Mouse (Mus musculus): ENCODE data around the gene Fuca1. TPM values are rescaled to one million over a fixed set of nuclear protein-coding genes. Genes with fewer than 3 reads are reported as not detected.
A peak's percentile ranks its signal among the peaks of the same experiment; 100 is the strongest.

Fuca1 gene
- polyA plus RNA-seq, 1 experiment from 2014 or later = 93.3 TPM

DNA sequence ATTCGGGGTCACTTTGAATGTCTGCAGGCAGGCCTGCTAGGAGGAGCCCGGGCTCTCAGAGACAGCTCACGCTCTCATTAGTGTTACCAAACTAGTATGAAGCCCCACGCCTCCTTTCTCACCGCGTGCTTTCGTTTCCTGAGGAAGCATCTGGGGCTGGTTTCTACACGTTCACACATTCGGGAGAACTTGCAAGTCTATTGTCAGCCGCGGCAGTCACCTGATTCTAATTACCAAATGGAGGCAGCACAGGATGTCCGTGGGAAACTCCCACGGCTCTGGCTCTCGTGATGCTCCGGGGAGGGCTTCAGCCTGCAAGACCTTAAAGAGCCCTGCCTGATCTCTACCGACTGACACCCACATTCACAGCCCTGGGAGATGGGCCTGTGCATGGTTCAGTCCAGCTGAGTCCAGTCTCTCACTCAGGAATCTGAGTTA, 43.9 kb upstream of the Fuca1 start:
- Histone ChIP-seq H3K27ac (ENCODE audit: low read length) (peak overlapping the region; percentile 63), H3K9me3 (ENCODE audit: control insufficient read depth, low read depth, low read length) (no peaks in the 10 kb centered on the region), H3K9ac (replicated peaks; ENCODE audit: low read depth, low read length) (no peak overlapping the region), H3K4me2 (replicated peaks; ENCODE audit: low read depth, low read length) (peak overlapping the region; percentile 43), H3K36me3 (ENCODE audit: control insufficient read depth, insufficient read depth, low read length) (peaks cover 7% of the 10 kb centered on the region), H3K4me1 (ENCODE audit: control insufficient read depth, insufficient read depth, low read length) (peaks cover 34% of the 10 kb centered on the region), H3K27me3 (ENCODE audit: control insufficient read depth, insufficient read depth, low read length) (no peaks in the 10 kb centered on the region), H3K4me3 (ENCODE audit: low read depth, low read length) (0 out of 2 replicates have a peak overlapping the region, but pooled peaks have one; percentile 2)
- no peak for ATAC-seq (ENCODE audit: insufficient number of reproducible peaks, insufficient read depth, low FRiP score, low read depth)
- WGBS = 2% methylated on average over 16 of the region's 16 CpGs

DNA sequence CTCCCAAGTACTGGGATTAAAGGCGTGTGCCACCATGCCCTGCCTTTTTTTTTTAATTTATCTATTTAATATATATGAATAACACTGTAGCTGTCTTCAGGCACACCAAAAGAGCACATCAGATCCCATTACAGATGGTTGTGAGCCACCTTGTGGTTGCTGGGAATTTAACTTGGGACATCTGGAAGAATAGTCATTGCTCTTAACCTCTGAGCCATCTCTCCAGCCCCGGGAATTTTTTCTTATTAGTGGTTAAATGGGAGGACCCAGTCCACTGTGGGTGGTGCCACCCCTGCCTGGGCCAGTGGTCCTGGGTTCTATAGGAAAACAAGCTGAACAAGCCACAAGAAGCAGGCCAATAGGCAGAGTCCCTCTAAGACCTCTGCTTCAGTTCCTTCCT, 42.8 kb upstream of the Fuca1 start:
- Histone ChIP-seq H3K27ac (ENCODE audit: low read length) (no peak overlapping the region), H3K36me3 (ENCODE audit: control insufficient read depth, insufficient read depth, low read length) (no peaks in the 10 kb centered on the region), H3K4me3 (ENCODE audit: low read depth, low read length) (no peak overlapping the region), H3K9ac (replicated peaks; ENCODE audit: low read depth, low read length) (no peak overlapping the region), H3K9me3 (ENCODE audit: control insufficient read depth, low read depth, low read length) (no peaks in the 10 kb centered on the region), H3K27me3 (ENCODE audit: control insufficient read depth, insufficient read depth, low read length) (no peaks in the 10 kb centered on the region), H3K4me2 (replicated peaks; ENCODE audit: low read depth, low read length) (no peak overlapping the region), H3K4me1 (ENCODE audit: control insufficient read depth, insufficient read depth, low read length) (peaks cover 29% of the 10 kb centered on the region)
- 56% methylated on average over 2 of the region's 2 CpGs for WGBS
- no peak for ATAC-seq (ENCODE audit: insufficient number of reproducible peaks, insufficient read depth, low FRiP score, low read depth)

DNA sequence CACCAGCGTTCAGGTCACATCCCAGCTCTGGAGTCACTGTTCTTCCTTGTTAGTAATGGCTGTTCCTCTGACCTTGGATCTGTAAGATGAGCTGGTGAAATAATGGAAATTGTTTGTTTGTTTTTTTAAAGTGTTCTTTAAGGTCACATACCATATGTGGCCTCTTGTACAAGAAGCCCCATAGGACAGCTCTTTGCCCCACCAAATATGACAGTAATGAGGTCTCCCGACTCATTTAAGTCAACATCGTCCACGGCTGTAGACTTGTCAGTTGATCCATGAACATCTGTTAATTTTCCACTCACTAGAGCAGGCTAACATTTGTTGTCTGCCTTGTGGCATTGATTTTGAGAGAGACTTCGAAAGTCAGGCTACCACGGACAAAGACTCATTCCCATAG, 41.5 kb upstream of the Fuca1 start:
- Histone ChIP-seq H3K9ac (replicated peaks; ENCODE audit: low read depth, low read length) (no peak overlapping the region), H3K36me3 (ENCODE audit: control insufficient read depth, insufficient read depth, low read length) (no peaks in the 10 kb centered on the region), H3K9me3 (ENCODE audit: control insufficient read depth, low read depth, low read length) (no peaks in the 10 kb centered on the region), H3K27ac (ENCODE audit: low read length) (no peak overlapping the region), H3K4me2 (replicated peaks; ENCODE audit: low read depth, low read length) (no peak overlapping the region), H3K4me3 (ENCODE audit: low read depth, low read length) (no peak overlapping the region), H3K27me3 (ENCODE audit: control insufficient read depth, insufficient read depth, low read length) (no peaks in the 10 kb centered on the region), H3K4me1 (ENCODE audit: control insufficient read depth, insufficient read depth, low read length) (peaks cover 29% of the 10 kb centered on the region)
- WGBS = 60% methylated on average over 6 of the region's 6 CpGs
- no peak for ATAC-seq (ENCODE audit: insufficient number of reproducible peaks, insufficient read depth, low FRiP score, low read depth)

DNA sequence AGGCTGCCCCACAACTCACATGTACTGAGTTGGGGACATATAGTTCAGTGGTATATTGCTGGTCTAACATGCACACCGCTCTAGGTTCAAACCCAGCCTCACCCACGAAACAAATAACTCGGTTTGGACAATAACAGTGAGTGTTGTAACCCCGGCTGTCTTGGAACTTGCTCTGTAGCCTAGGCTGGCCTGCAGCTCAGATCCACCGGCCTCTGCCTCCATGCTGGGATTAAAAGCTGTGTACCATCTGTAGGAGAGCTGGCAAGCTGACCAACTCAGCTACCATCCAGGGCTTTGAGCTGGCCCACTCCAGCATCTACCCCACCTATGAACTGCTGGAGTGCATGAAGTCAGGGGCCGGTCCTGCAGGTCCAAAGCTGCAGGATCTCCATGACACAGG, 40.5 kb upstream of the Fuca1 start:
- Histone ChIP-seq H3K4me1 (ENCODE audit: control insufficient read depth, insufficient read depth, low read length) (peaks cover 20% of the 10 kb centered on the region), H3K27ac (ENCODE audit: low read length) (no peak overlapping the region), H3K27me3 (ENCODE audit: control insufficient read depth, insufficient read depth, low read length) (no peaks in the 10 kb centered on the region), H3K36me3 (ENCODE audit: control insufficient read depth, insufficient read depth, low read length) (no peaks in the 10 kb centered on the region), H3K4me2 (replicated peaks; ENCODE audit: low read depth, low read length) (no peak overlapping the region), H3K9ac (replicated peaks; ENCODE audit: low read depth, low read length) (no peak overlapping the region), H3K4me3 (ENCODE audit: low read depth, low read length) (no peak overlapping the region), H3K9me3 (ENCODE audit: control insufficient read depth, low read depth, low read length) (no peaks in the 10 kb centered on the region)
- WGBS = 97% methylated on average over 6 of the region's 6 CpGs
- no peak for ATAC-seq (ENCODE audit: insufficient number of reproducible peaks, insufficient read depth, low FRiP score, low read depth)

DNA sequence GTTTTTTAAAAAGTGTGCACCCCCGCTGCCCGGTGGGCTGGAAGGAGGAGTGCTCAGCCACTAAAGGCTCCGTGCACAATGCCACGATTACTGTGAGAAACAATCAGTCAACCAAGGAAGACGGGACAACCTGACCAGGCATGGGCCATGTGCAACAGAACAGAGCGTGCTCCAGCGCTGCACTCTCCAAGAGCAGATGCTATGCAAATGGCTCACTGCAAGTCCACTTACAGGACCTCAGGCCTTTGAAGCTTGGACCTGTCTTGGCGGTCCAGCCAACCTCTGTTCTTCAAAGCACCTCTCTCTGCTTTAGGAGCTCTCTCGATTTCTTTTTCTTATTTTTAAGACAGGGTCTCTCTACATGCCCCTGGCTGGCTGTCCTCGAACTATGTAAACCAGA, 40.0 kb upstream of the Fuca1 start:
- H3K36me3 ChIP-seq (ENCODE audit: control insufficient read depth, insufficient read depth, low read length) = no peaks in the 10 kb centered on the region
- H3K4me3 ChIP-seq (ENCODE audit: low read depth, low read length) = no peak overlapping the region
- H3K27me3 ChIP-seq (ENCODE audit: control insufficient read depth, insufficient read depth, low read length) = no peaks in the 10 kb centered on the region
- no peak overlapping the region for H3K4me2 ChIP-seq (replicated peaks; ENCODE audit: low read depth, low read length)
- H3K4me1 ChIP-seq (ENCODE audit: control insufficient read depth, insufficient read depth, low read length) = peaks cover 15% of the 10 kb centered on the region
- no peaks in the 10 kb centered on the region for H3K9me3 ChIP-seq (ENCODE audit: control insufficient read depth, low read depth, low read length)
- WGBS = 84% methylated on average over 10 of the region's 10 CpGs
- ATAC-seq (ENCODE audit: insufficient number of reproducible peaks, insufficient read depth, low FRiP score, low read depth) = no peak
- H3K27ac ChIP-seq (ENCODE audit: low read length) = no peak overlapping the region
- no peak overlapping the region for H3K9ac ChIP-seq (replicated peaks; ENCODE audit: low read depth, low read length)

DNA sequence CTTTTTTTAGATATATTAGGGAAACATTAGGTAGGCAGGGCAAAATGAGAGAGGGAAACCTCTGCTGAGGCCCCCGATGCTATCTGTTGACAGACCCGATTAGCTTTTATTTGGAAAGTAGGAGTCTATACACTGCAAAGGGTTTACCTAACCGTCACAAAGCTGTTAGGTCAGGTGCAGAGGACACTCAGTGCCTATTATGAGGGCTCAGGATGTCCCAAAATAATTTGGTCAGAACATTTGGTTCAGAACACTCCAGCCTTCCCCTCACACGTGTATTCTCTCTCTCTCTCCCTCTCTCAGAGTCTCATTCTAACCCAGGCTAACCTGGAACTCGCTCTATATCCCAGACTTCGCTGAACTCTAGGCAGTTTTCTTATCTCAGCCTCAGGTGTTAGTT, 38.5 kb upstream of the Fuca1 start:
- ATAC-seq (ENCODE audit: insufficient number of reproducible peaks, insufficient read depth, low FRiP score, low read depth) = no peak
- no peaks in the 10 kb centered on the region for H3K27me3 ChIP-seq (ENCODE audit: control insufficient read depth, insufficient read depth, low read length)
- no peaks in the 10 kb centered on the region for H3K36me3 ChIP-seq (ENCODE audit: control insufficient read depth, insufficient read depth, low read length)
- H3K4me2 ChIP-seq (replicated peaks; ENCODE audit: low read depth, low read length) = no peak overlapping the region
- H3K4me1 ChIP-seq (ENCODE audit: control insufficient read depth, insufficient read depth, low read length) = peaks cover 1% of the 10 kb centered on the region
- no peak overlapping the region for H3K4me3 ChIP-seq (ENCODE audit: low read depth, low read length)
- H3K9me3 ChIP-seq (ENCODE audit: control insufficient read depth, low read depth, low read length) = no peaks in the 10 kb centered on the region
- no peak overlapping the region for H3K9ac ChIP-seq (replicated peaks; ENCODE audit: low read depth, low read length)
- 69% methylated on average over 6 of the region's 6 CpGs for WGBS
- H3K27ac ChIP-seq (ENCODE audit: low read length) = no peak overlapping the region

DNA sequence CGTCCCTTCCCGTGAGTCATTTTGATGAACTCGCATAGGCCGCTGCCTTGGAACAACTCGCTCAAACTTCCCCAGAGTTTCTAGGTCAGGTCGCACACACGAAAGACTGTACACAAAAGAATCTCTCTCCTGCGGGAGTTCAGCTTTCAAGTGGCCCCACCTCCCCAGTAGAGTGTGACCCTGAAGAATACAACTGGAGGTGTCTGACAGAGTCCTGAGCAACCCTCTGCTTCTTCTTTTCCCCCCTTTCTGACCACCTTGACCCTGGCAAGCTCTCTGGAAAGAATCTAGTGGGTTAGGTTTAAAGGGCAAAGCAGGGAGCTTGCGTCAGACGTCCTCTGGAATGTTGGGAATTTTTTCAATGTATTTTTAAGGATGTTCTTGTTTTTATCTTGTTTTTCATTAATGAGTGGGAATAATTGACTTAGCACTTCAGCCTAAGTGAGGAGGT, 37.1 kb upstream of the Fuca1 start:
- Histone ChIP-seq H3K9ac (replicated peaks; ENCODE audit: low read depth, low read length) (no peak overlapping the region), H3K4me3 (ENCODE audit: low read depth, low read length) (no peak overlapping the region), H3K4me2 (replicated peaks; ENCODE audit: low read depth, low read length) (no peak overlapping the region), H3K36me3 (ENCODE audit: control insufficient read depth, insufficient read depth, low read length) (no peaks in the 10 kb centered on the region), H3K27me3 (ENCODE audit: control insufficient read depth, insufficient read depth, low read length) (no peaks in the 10 kb centered on the region), H3K4me1 (ENCODE audit: control insufficient read depth, insufficient read depth, low read length) (no peaks in the 10 kb centered on the region), H3K9me3 (ENCODE audit: control insufficient read depth, low read depth, low read length) (no peaks in the 10 kb centered on the region), H3K27ac (ENCODE audit: low read length) (no peak overlapping the region)
- no peak for ATAC-seq (ENCODE audit: insufficient number of reproducible peaks, insufficient read depth, low FRiP score, low read depth)
- WGBS = 22% methylated on average over 10 of the region's 10 CpGs

DNA sequence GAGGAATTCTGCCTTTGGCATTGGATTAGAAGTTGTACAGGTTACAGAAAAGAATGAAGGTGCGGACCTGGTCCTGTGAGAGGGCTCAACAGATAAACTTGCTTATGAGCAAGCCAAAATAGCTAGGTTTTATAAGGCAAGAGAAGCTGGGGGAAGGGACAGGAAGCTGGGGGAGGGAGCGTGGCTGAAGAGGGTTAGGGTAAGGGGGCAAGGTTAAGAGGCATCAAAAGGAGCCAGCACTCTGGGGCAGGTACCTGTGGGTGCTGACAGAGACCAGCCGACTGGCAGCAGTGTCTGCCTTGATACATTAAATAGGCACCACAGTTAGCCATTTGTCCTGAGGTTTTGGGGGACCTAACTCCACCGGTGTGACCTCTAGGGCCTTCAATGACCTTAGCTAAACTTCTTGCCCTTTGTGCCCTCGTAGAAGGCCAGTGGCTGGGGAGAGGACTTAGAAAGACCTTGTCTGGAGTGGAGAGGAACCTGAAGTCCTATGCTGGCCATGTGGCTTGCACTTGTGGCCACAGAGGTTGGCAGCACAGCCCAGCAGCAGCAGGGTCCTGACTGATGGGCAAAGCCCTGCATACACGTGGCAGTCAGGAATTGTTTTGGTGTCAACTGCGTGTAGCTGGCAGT, 36.5 kb upstream of the Fuca1 start:
- Histone ChIP-seq H3K9me3 (ENCODE audit: control insufficient read depth, low read depth, low read length) (no peaks in the 10 kb centered on the region), H3K4me1 (ENCODE audit: control insufficient read depth, insufficient read depth, low read length) (no peaks in the 10 kb centered on the region), H3K9ac (replicated peaks; ENCODE audit: low read depth, low read length) (no peak overlapping the region), H3K36me3 (ENCODE audit: control insufficient read depth, insufficient read depth, low read length) (no peaks in the 10 kb centered on the region), H3K4me3 (ENCODE audit: low read depth, low read length) (no peak overlapping the region), H3K4me2 (replicated peaks; ENCODE audit: low read depth, low read length) (no peak overlapping the region), H3K27ac (ENCODE audit: low read length) (no peak overlapping the region), H3K27me3 (ENCODE audit: control insufficient read depth, insufficient read depth, low read length) (no peaks in the 10 kb centered on the region)
- no peak for ATAC-seq (ENCODE audit: insufficient number of reproducible peaks, insufficient read depth, low FRiP score, low read depth)
- WGBS = 51% methylated on average over 7 of the region's 7 CpGs

DNA sequence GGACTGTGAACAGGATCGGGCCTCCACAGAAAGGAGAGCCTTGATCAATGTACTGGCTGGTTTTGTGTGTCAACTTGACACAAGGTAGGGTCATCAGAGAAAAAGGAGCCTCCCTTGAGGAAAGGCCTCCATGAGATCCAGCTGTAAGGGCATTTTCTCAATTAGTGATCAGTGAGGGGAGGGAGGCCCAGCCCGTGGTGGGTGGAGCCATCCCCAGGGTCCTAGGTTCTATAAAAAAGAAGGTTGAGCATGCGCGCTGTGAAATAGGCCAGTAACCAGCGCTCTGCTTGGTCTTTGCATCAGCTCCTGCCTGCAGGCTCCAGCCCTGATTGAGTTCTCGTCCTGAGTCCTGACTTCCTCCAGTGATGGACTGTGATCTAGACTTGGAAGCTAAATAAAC, 36.0 kb upstream of the Fuca1 start:
- H3K4me2 ChIP-seq (replicated peaks; ENCODE audit: low read depth, low read length) = no peak overlapping the region
- H3K27me3 ChIP-seq (ENCODE audit: control insufficient read depth, insufficient read depth, low read length) = no peaks in the 10 kb centered on the region
- ATAC-seq (ENCODE audit: insufficient number of reproducible peaks, insufficient read depth, low FRiP score, low read depth) = no peak
- 67% methylated on average over 6 of the region's 6 CpGs for WGBS
- H3K9ac ChIP-seq (replicated peaks; ENCODE audit: low read depth, low read length) = no peak overlapping the region
- H3K4me1 ChIP-seq (ENCODE audit: control insufficient read depth, insufficient read depth, low read length) = no peaks in the 10 kb centered on the region
- no peaks in the 10 kb centered on the region for H3K36me3 ChIP-seq (ENCODE audit: control insufficient read depth, insufficient read depth, low read length)
- no peak overlapping the region for H3K27ac ChIP-seq (ENCODE audit: low read length)
- H3K9me3 ChIP-seq (ENCODE audit: control insufficient read depth, low read depth, low read length) = no peaks in the 10 kb centered on the region
- no peak overlapping the region for H3K4me3 ChIP-seq (ENCODE audit: low read depth, low read length)

Measured in stomach, embryonic 14.5 days (tissue).